Mouse (Mus musculus) heart, postnatal 4 days (tissue): ENCODE measurements around the gene 1700037H04Rik. TPM values are rescaled to one million over a fixed set of nuclear protein-coding genes. Genes with fewer than 3 reads are reported as not detected.

Experiments
- DNase-seq: peaks from one replicate; pipeline ENCODE4 v3.0.0; 2021
- total RNA-seq, 2 experiments: library from RNA; stranded (reverse); gene quantifications; 2 replicates each; pipeline ENCODE4 v1.2.3; 2021

Gene 1700037H04Rik
- 10 to 100 TPM; 23.4 to 26.0 TPM for total RNA-seq

GRCm38 (mm10) chr2:131159938-131160581 lies at the start of gene 1700037H04Rik:
Gene 1700037H04Rik, minus strand, starts transcription at chr2:131160081.
- DNase-seq, result peak; percentile 97

- DNase-seq, result peak; percentile 35
These were observed 49.4 kb upstream of the 1700037H04Rik start for GRCm38 (mm10) chr2:131209125-131209795.

GRCm38 (mm10) chr2:131208356-131208755 lies 48.5 kb upstream of the 1700037H04Rik start:
- DNase-seq, result no peak

GRCm38 (mm10) chr2:131206778-131207177 lies 46.9 kb upstream of the 1700037H04Rik start, which contains the start of gene Ap5s1:
Gene Ap5s1, plus strand, starts transcription at chr2:131207078.
- DNase-seq, result no peak

GRCm38 (mm10) chr2:131205521-131206182 lies 45.8 kb upstream of the 1700037H04Rik start:
- no peak for DNase-seq

GRCm38 (mm10) chr2:131204410-131204981 lies 44.6 kb upstream of the 1700037H04Rik start:
- peak; percentile 96 for DNase-seq

GRCm38 (mm10) chr2:131203816-131204409 lies 44.0 kb upstream of the 1700037H04Rik start:
- DNase-seq, result no peak

- DNase-seq, result no peak
These were observed 41.4 kb upstream of the 1700037H04Rik start for GRCm38 (mm10) chr2:131201262-131201661.

- no peak for DNase-seq
These were observed 40.8 kb upstream of the 1700037H04Rik start for GRCm38 (mm10) chr2:131200710-131201109.

- DNase-seq, result no peak
These were observed 36.9 kb upstream of the 1700037H04Rik start for GRCm38 (mm10) chr2:131196606-131197316.

- no peak for DNase-seq
These were observed 31.1 kb upstream of the 1700037H04Rik start for GRCm38 (mm10) chr2:131191005-131191390.

- DNase-seq, result no peak
These were observed 30.6 kb upstream of the 1700037H04Rik start for GRCm38 (mm10) chr2:131190344-131191004.

- no peak for DNase-seq
These were observed 29.8 kb upstream of the 1700037H04Rik start for GRCm38 (mm10) chr2:131189521-131190309.

- DNase-seq, result no peak
These were observed 28.4 kb upstream of the 1700037H04Rik start for GRCm38 (mm10) chr2:131188311-131188710.

- no peak for DNase-seq
These were observed 27.7 kb upstream of the 1700037H04Rik start for GRCm38 (mm10) chr2:131187602-131187922.

GRCm38 (mm10) chr2:131186771-131187601 lies 27.1 kb upstream of the 1700037H04Rik start, which contains the start of the genes Cdc25b and Spef1:
Gene Cdc25b, plus strand, starts transcription at chr2:131186949.
Gene Spef1, minus strand, starts transcription at chr2:131187282.
- peak; percentile 90 for DNase-seq

- peak; percentile 48 for DNase-seq
These were observed 26.5 kb upstream of the 1700037H04Rik start for GRCm38 (mm10) chr2:131186343-131186742.

- peak; percentile 90 for DNase-seq
These were observed 20.2 kb upstream of the 1700037H04Rik start, which contains the start of gene Cenpb for GRCm38 (mm10) chr2:131179990-131180587. Gene Cenpb, minus strand, starts transcription at chr2:131180067.
